Mouse (Mus musculus): ENCODE measurements around the gene Vmn2r23.
"Not testable (repeated sequence)": the region's sequence is repeated elsewhere in the genome, so short reads cannot be mapped to it uniquely, and the experiment has no call there.

Gene Vmn2r23

GRCm38 (mm10) chr6:123702370-123702769 lies at the start of gene Vmn2r23:
Vmn2r23 (plus strand) TSS chr6:123702670.
- no peak for DNase-seq (ENCODE audit: low spot score in 2 of 2)

GRCm38 (mm10) chr6:123657040-123657439 lies 45.4 kb upstream of the Vmn2r23 start:
- no peak for DNase-seq (ENCODE audit: low spot score in 2 of 2)

GRCm38 (mm10) chr6:123696639-123697038 lies 5.8 kb upstream of the Vmn2r23 start:
- DNase-seq (ENCODE audit: low spot score in 2 of 2), result not testable (repeated sequence)

- DNase-seq (ENCODE audit: low spot score in 2 of 2), result no peak
Measured at GRCm38 (mm10) chr6:123697213-123697612, 5.3 kb upstream of the Vmn2r23 start.

- DNase-seq (ENCODE audit: low spot score in 2 of 2), result no peak
Measured at GRCm38 (mm10) chr6:123770031-123770430, 67.6 kb downstream of the Vmn2r23 start.

GRCm38 (mm10) chr6:123778579-123778978 lies 76.1 kb downstream of the Vmn2r23 start, which contains the start of gene Vmn2r24:
Vmn2r24 (plus strand) TSS chr6:123778879.
- no peak for DNase-seq (ENCODE audit: low spot score in 2 of 2)

- DNase-seq (ENCODE audit: low spot score in 2 of 2), result no peak
Measured at GRCm38 (mm10) chr6:123784857-123785256, 82.4 kb downstream of the Vmn2r23 start.

- DNase-seq (ENCODE audit: low spot score in 2 of 2), result no peak
Measured at GRCm38 (mm10) chr6:123793746-123794145, 91.3 kb downstream of the Vmn2r23 start.
